Mouse (Mus musculus) adrenal gland, postnatal 36 days (tissue): ENCODE data around the gene Igdcc3. TPM values are rescaled to one million over a fixed set of nuclear protein-coding genes. Genes with fewer than 3 reads are reported as not detected.

Experiments used
- DNase-seq, 2 experiments: peaks; one replicate each; pipeline ENCODE4 v3.0.0; 2021; ENCODE audit warnings: mixed read lengths in 1 of 2
- total RNA-seq, 2 experiments: library from RNA; stranded (reverse); gene quantifications; 2 replicates each; pipeline ENCODE4 v1.2.3; 2021

Gene Igdcc3
- total RNA-seq, 2 experiments from 2014 or later: 1.2 to 1.9 TPM

- no peak for DNase-seq
Observed at GRCm38 (mm10) chr9:65175939-65176871, 35.2 kb downstream of the Igdcc3 start.

GRCm38 (mm10) chr9:65177497-65177896 lies 36.5 kb downstream of the Igdcc3 start:
- no peak for DNase-seq

- no peak for DNase-seq
Observed at GRCm38 (mm10) chr9:65177912-65178311, 36.9 kb downstream of the Igdcc3 start.

GRCm38 (mm10) chr9:65178336-65179213 lies 37.6 kb downstream of the Igdcc3 start:
- peak in 1 of 2 experiments; percentile 59 for DNase-seq

GRCm38 (mm10) chr9:65179817-65180624 lies 39.0 kb downstream of the Igdcc3 start:
- no peak for DNase-seq

- peak; percentile 82 to 83 for DNase-seq
Observed at GRCm38 (mm10) chr9:65188599-65188998, 47.6 kb downstream of the Igdcc3 start.

- no peak for DNase-seq
Observed at GRCm38 (mm10) chr9:65190306-65190705, 49.3 kb downstream of the Igdcc3 start.

- no peak for DNase-seq
Observed at GRCm38 (mm10) chr9:65191389-65191754, 50.4 kb downstream of the Igdcc3 start.

- DNase-seq: peak in 1 of 2 experiments; percentile 51
Observed at GRCm38 (mm10) chr9:65191755-65192469, 50.9 kb downstream of the Igdcc3 start.

GRCm38 (mm10) chr9:65193214-65193613 lies 52.2 kb downstream of the Igdcc3 start:
- DNase-seq: no peak

GRCm38 (mm10) chr9:65195053-65195452 lies 54.1 kb downstream of the Igdcc3 start, which contains the start of gene Parp16:
TSS of gene Parp16 (plus strand) at chr9:65195353.
- DNase-seq: no peak

- peak; percentile 87 for DNase-seq
Observed at GRCm38 (mm10) chr9:65195621-65195981, 54.6 kb downstream of the Igdcc3 start.

- DNase-seq: no peak
Observed at GRCm38 (mm10) chr9:65195982-65196737, 55.2 kb downstream of the Igdcc3 start.

- DNase-seq: peak; percentile 95 to 96
Observed at GRCm38 (mm10) chr9:65196738-65197569, 56.0 kb downstream of the Igdcc3 start.

- peak; percentile 65 to 68 for DNase-seq
Observed at GRCm38 (mm10) chr9:65197826-65198225, 56.8 kb downstream of the Igdcc3 start.

- DNase-seq: no peak
Observed at GRCm38 (mm10) chr9:65199723-65200122, 58.7 kb downstream of the Igdcc3 start.

- peak; percentile 71 to 79 for DNase-seq
Observed at GRCm38 (mm10) chr9:65200606-65201005, 59.6 kb downstream of the Igdcc3 start.

GRCm38 (mm10) chr9:65201021-65201380 lies 60.0 kb downstream of the Igdcc3 start:
- DNase-seq: no peak

- peak; percentile 84 to 89 for DNase-seq
Observed at GRCm38 (mm10) chr9:65201381-65202164, 60.6 kb downstream of the Igdcc3 start.
